Mouse (Mus musculus) heart, adult 2 months (tissue): ENCODE measurements around the gene Nectin4.

Experiments
- CTCF ChIP-seq: fragments of 200-600 bp; IDR thresholded peaks from 2 replicates; pipeline ENCODE4 v1.8.1; 2022; ENCODE audit warnings: antibody characterized with exemption, mild to moderate bottlenecking, moderate library complexity
- EP300 ChIP-seq: fragments of 200-500 bp; IDR thresholded peaks from 2 replicates; pipeline ENCODE4 v1.6.1; 2011; ENCODE audit warnings: low read depth, low read length, control low read depth; ENCODE audit not compliant: insufficient read depth
- POLR2A ChIP-seq: fragments of 200-500 bp; IDR thresholded peaks from 2 replicates; pipeline ENCODE4 v1.6.1; 2011; ENCODE audit warnings: mild to moderate bottlenecking, low read depth, low read length, control low read depth; ENCODE audit not compliant: insufficient read depth

GRCm38 (mm10) chr1:171345225-171346094 lies 24.4 kb upstream of the Nectin4 start, which contains the start of the genes Nit1 and Pfdn2:
- TF ChIP-seq POLR2A: peak; percentile 87
- no peak for TF ChIP-seq CTCF
- TF ChIP-seq EP300: peak; percentile 78; the same call in 1 of the 2 replicates
